ENCODE assay signal across 11 mouse cellular contexts in the genomic region with DNA sequence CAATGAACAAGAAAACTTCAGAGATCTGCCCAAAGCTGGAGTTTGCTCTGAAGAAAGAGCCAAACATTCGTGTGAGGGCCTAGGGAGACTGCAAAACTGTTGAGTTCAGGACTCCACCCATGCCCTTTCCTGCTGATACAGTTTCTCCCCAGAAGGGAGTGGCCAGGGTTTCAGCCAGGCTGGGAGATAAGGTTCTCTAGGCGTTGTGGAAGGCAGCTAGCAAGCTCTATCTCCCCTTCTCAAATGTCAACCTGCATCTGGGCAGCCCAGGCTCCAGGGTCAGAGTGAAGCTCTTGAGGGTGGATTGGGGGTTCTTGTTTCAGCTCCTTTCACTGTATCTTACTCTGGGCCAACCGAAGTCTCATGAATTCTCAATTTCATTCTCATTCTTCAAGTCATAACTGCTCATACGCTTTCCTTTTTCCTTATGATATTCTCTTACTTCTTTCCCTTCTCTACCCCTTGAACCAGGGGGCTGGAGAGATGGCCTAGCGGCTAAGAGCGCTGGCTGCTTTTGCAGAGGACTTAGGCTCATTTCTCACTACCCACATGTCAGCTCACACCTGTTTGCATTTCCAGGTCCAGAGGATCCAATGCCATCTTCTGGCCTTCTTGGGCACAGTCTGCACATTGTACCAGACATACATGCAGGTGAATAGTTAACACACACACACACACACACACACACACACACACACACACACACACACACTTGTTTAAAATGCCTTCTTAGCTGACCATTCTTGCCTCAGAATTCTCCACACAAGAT. TPM values are rescaled to one million over a fixed set of nuclear protein-coding genes. Genes with fewer than 3 reads are reported as not detected.
DNase-seq lines count a peak whose midpoint lies in the region; ATAC-seq lines count a peak whose summit lies in the region.
"Had no signal": no experiment of that assay in that cellular context is flagged by ENCODE, and none has a peak within 500 bp of the region (broad histone marks: within the 10 kb centered on the region; RNA-seq: fewer than 3 reads in every experiment).

No protein-coding gene starts in this region.

- WGBS in liver, embryonic 11.5 days = 23% methylated on average over 6 of the region's 6 CpGs
- 81% methylated on average over 6 of the region's 6 CpGs for WGBS in forebrain, embryonic 11.5 days
- 75% methylated on average over 6 of the region's 6 CpGs for WGBS in midbrain, embryonic 15.5 days

- H3K27ac ChIP-seq in liver, embryonic 11.5 days (ENCODE audit: low read depth, low read length) = peak overlapping the region; percentile 97
- H3K27ac ChIP-seq in forebrain, embryonic 11.5 days (ENCODE audit: low read depth, low read length) = no peak overlapping the region; the same call in 1 of the 2 replicates
- no peak overlapping the region for H3K27ac ChIP-seq in midbrain, embryonic 15.5 days

- peak; percentile 54 for DNase-seq in ovary, adult 18-20 months (ENCODE audit: low spot score)
- no peak for DNase-seq in ovary, postnatal 14 days (ENCODE audit: low spot score)
- peak; percentile 62 for DNase-seq in liver, embryonic 11.5 days (ENCODE audit: low spot score)
- DNase-seq in spleen, postnatal 36 days (ENCODE audit: low spot score in 2 of 2) = peak; percentile 69 to 83
- DNase-seq in retina, postnatal 1 day = no peak
- DNase-seq in forebrain, embryonic 11.5 days (ENCODE audit: low spot score) = no peak
- DNase-seq: cerebellum, adult 8-10 months; midbrain, embryonic 14.5 days had no signal

- no peaks in the 10 kb centered on the region for H3K27me3 ChIP-seq in erythroblast, embryonic 14.5 days (ENCODE audit: control insufficient read depth)
- no peaks in the 10 kb centered on the region for H3K27me3 ChIP-seq in liver, embryonic 11.5 days (replicated peaks; ENCODE audit: control insufficient read depth, insufficient read depth, low read length)
- no peaks in the 10 kb centered on the region for H3K27me3 ChIP-seq in forebrain, embryonic 11.5 days (ENCODE audit: control insufficient read depth, insufficient read depth, low read length)
- no peaks in the 10 kb centered on the region for H3K27me3 ChIP-seq in midbrain, embryonic 15.5 days (replicated peaks)
- H3K27me3 ChIP-seq: Patski had no signal

- peak overlapping the region; percentile 47 for H3K4me2 ChIP-seq in liver, embryonic 11.5 days
- no peak overlapping the region for H3K4me2 ChIP-seq in forebrain, embryonic 11.5 days (ENCODE audit: low read depth, low read length, severe bottlenecking)
- H3K4me2 ChIP-seq in midbrain, embryonic 15.5 days = no peak overlapping the region

- peak overlapping the region; percentile 43 for H3K4me3 ChIP-seq in erythroblast, embryonic 14.5 days (replicated peaks)
- H3K4me3 ChIP-seq in liver, embryonic 11.5 days (ENCODE audit: low read depth, low read length) = no peak overlapping the region
- no peak overlapping the region for H3K4me3 ChIP-seq in forebrain, embryonic 11.5 days (ENCODE audit: low read depth, low read length)
- no peak overlapping the region for H3K4me3 ChIP-seq in midbrain, embryonic 15.5 days

- H3K36me3 ChIP-seq in erythroblast, embryonic 14.5 days (ENCODE audit: control insufficient read depth) = peaks cover 39% of the 10 kb centered on the region
- H3K36me3 ChIP-seq in liver, embryonic 11.5 days (ENCODE audit: control insufficient read depth, insufficient read depth, low read length) = no peaks in the 10 kb centered on the region
- no peaks in the 10 kb centered on the region for H3K36me3 ChIP-seq in forebrain, embryonic 11.5 days (ENCODE audit: control insufficient read depth, insufficient read depth, low read length)
- H3K36me3 ChIP-seq in midbrain, embryonic 15.5 days (replicated peaks) = no peaks in the 10 kb centered on the region

- peak; percentile 90 for ATAC-seq in liver, embryonic 11.5 days (replicated peaks; ENCODE audit: low FRiP score)
- no peak for ATAC-seq in forebrain, embryonic 11.5 days (replicated peaks; ENCODE audit: low FRiP score)
- ATAC-seq in midbrain, embryonic 15.5 days (replicated peaks) = no peak
- ATAC-seq: Patski had no signal

- H3K4me1 ChIP-seq in erythroblast, embryonic 14.5 days (ENCODE audit: control insufficient read depth) = peaks cover 93% of the 10 kb centered on the region
- peaks cover 53% of the 10 kb centered on the region for H3K4me1 ChIP-seq in liver, embryonic 11.5 days (replicated peaks; ENCODE audit: control insufficient read depth, insufficient read depth, low read length)
- H3K4me1 ChIP-seq in forebrain, embryonic 11.5 days (replicated peaks; ENCODE audit: control insufficient read depth, insufficient read depth, low read length) = no peaks in the 10 kb centered on the region
- H3K4me1 ChIP-seq in midbrain, embryonic 15.5 days = no peaks in the 10 kb centered on the region

- H3K9ac ChIP-seq in liver, embryonic 11.5 days (ENCODE audit: low read depth, low read length) = peak overlapping the region; percentile 62
- no peak overlapping the region for H3K9ac ChIP-seq in forebrain, embryonic 11.5 days (ENCODE audit: low read length)
- no peak overlapping the region for H3K9ac ChIP-seq in midbrain, embryonic 15.5 days

- H3K9me3 ChIP-seq in erythroblast, embryonic 14.5 days (ENCODE audit: control insufficient read depth, low read length) = peaks cover 3% of the 10 kb centered on the region; the same call in 1 of the 2 replicates
- no peaks in the 10 kb centered on the region for H3K9me3 ChIP-seq in liver, embryonic 11.5 days (ENCODE audit: control insufficient read depth, low read length)
- H3K9me3 ChIP-seq in forebrain, embryonic 11.5 days (ENCODE audit: control insufficient read depth, low read length) = no peaks in the 10 kb centered on the region
- H3K9me3 ChIP-seq in midbrain, embryonic 15.5 days = no peaks in the 10 kb centered on the region

RNA-seq across cellular contexts. Expression of gene Lipc, which starts 25.0 kb away (rescaled TPM):
- 0.02 TPM in 1 of 2 replicates, not detected in the other for polyA plus RNA-seq in erythroblast, embryonic 14.5 days (2012)
- polyA plus RNA-seq in liver, embryonic 11.5 days (2014; fragmentation: Nextera tagmentation; extraction: Ambion mirVana) = 15.0 and 16.7 TPM in 2 replicates
- not detected in 2 replicates for polyA plus RNA-seq in forebrain, embryonic 11.5 days (2014; fragmentation: Nextera tagmentation; extraction: Ambion mirVana)
- polyA plus RNA-seq in midbrain, embryonic 15.5 days (2015; fragmentation: Nextera tagmentation; extraction: Ambion mirVana) = 0.09 TPM in 1 of 2 replicates, not detected in the other
- polyA plus RNA-seq: midbrain, embryonic 14.5 days had no signal

Comparison
In these comparisons a context has a peak if more than half of its experiments do, and no peak if none do; other contexts are left out.
1. DNase-seq: peak in ovary, adult 18-20 months (single experiment), liver, embryonic 11.5 days (single experiment) and spleen, postnatal 36 days (2 of 2); none in ovary, postnatal 14 days (single experiment), retina, postnatal 1 day (single experiment) and forebrain, embryonic 11.5 days (single experiment).
2. RNA of gene Lipc, which starts 25.0 kb away (polyA plus RNA-seq): 15.0 to 16.7 TPM in liver, embryonic 11.5 days; 0.09 TPM in midbrain, embryonic 15.5 days, 0.02 TPM in erythroblast, embryonic 14.5 days and not detected in forebrain, embryonic 11.5 days; every median in the first group is over 10 times any median in the second.